Mouse (Mus musculus): Measurements from ENCODE around the gene Gm11111.

Gm11111 gene

DNA sequence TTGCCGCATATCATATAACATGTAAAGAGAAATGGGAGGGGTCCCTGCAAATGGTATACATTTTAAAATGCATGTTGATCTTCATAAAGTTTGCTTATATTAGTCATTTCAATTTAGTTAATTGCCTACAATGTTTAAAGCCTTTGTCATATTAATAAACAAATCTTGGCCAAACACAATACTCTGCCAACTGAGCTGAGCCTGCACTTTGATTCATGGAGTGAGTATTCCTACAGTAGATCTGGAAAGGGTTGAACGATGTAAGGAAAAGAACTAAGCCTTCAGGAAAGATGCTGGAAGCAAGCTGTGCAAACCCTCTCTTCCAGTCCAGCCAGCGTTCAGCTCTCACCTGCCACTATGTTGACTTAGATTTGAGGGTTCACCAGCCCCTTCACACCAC lies 29.6 kb downstream of the Gm11111 start:
- no peak for DNase-seq (ENCODE audit: low spot score in 2 of 2)

- no peak for DNase-seq (ENCODE audit: low spot score in 2 of 2)
Measured at GRCm38 (mm10) chr5:98585915-98586314, 33.4 kb downstream of the Gm11111 start.

Measured in frontal cortex, postnatal 36 days (tissue).